Mouse (Mus musculus): ENCODE data around the gene Syne1. TPM values are rescaled to one million over a fixed set of nuclear protein-coding genes. Genes with fewer than 3 reads are reported as not detected.

Syne1 gene
- total and polyA plus RNA-seq, 3 experiments, result 10.8 to 85.0 (median 59.1) TPM

DNA sequence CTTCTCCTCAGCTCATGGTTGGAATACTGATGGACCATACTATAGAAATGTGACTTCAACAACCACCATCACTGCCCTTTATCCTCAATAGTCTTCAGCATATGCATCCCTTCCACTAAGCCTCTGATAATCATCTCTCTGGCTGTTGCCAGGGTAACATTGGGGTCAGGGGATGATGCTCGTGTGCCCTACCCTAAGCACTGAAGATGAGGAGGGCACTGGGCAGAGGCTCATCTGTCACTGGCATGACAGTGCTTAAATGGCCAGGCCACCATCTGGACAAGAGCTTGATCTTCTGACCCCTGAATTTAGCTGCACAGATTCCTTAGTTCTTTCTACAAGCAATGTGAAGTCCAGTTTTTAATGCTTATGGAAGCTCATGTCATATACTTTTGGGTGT is 534.1 kb downstream of the Syne1 start:
- peaks cover 4% of the 10 kb centered on the region for H3K36me3 ChIP-seq (replicated peaks)
- ATAC-seq (ENCODE audit: extremely low read depth, insufficient number of reproducible peaks, low FRiP score, poor library complexity, severe bottlenecking) (no peak), DNase-seq (ENCODE audit: low spot score) (no peak)
- no peaks in the 10 kb centered on the region for H3K9me3 ChIP-seq (replicated peaks)
- no peaks in the 10 kb centered on the region for H3K4me1 ChIP-seq (ENCODE audit: insufficient read depth, low read depth, low read length)
- no peaks in the 10 kb centered on the region for H3K27me3 ChIP-seq (ENCODE audit: insufficient read depth, low read length)
- TF ChIP-seq GATA1 (IDR thresholded peaks at IDR 0.05; ENCODE audit: borderline replicate concordance, low read length), result no peak
- no peak for TF ChIP-seq POLR2AphosphoS5 (IDR thresholded peaks at IDR 0.05; ENCODE audit: insufficient replicate concordance, low read depth, low read length)
- TF ChIP-seq CTCF (IDR thresholded peaks at IDR 0.05; ENCODE audit: low read depth, low read length), result no peak
- no peak for TF ChIP-seq TAL1 (conservative IDR thresholded peaks at IDR 0.05; ENCODE audit: low read depth, low read length)
- no peak for TF ChIP-seq GATA2 (IDR thresholded peaks at IDR 0.05; ENCODE audit: borderline replicate concordance, low read depth, low read length)
- H3K4me3 ChIP-seq (ENCODE audit: low read depth, low read length), result no peak overlapping the region

DNA sequence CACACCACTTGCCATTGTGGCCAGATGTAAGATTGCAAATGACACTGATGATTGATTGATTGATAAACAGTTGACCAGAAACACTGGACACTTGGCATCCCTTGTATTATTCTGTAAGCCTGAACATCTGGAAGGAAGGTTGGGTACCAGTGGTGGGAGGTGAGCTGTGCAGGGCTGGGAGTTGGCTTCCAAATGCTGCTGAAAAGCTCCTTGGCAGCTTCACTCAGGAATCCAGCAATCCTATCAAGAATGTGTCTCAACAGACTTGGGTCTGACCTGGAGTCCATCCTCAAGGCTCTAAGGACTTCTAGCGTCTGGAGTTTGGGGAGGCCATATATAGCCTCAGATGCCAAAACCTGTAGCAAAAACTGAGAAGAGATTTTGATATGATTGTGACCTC is 536.3 kb downstream of the Syne1 start:
- H3K4me3 ChIP-seq (ENCODE audit: low read depth, low read length), result no peak overlapping the region
- H3K27me3 ChIP-seq (ENCODE audit: insufficient read depth, low read length), result no peaks in the 10 kb centered on the region
- DNase-seq (ENCODE audit: low spot score) (no peak), ATAC-seq (ENCODE audit: extremely low read depth, insufficient number of reproducible peaks, low FRiP score, poor library complexity, severe bottlenecking) (no peak)
- H3K4me1 ChIP-seq (ENCODE audit: insufficient read depth, low read depth, low read length), result no peaks in the 10 kb centered on the region
- H3K36me3 ChIP-seq (replicated peaks), result no peaks in the 10 kb centered on the region
- TF ChIP-seq GATA2 (IDR thresholded peaks at IDR 0.05; ENCODE audit: borderline replicate concordance, low read depth, low read length) (no peak), TAL1 (conservative IDR thresholded peaks at IDR 0.05; ENCODE audit: low read depth, low read length) (no peak), POLR2AphosphoS5 (IDR thresholded peaks at IDR 0.05; ENCODE audit: insufficient replicate concordance, low read depth, low read length) (no peak)
- H3K9me3 ChIP-seq (replicated peaks), result no peaks in the 10 kb centered on the region

DNA sequence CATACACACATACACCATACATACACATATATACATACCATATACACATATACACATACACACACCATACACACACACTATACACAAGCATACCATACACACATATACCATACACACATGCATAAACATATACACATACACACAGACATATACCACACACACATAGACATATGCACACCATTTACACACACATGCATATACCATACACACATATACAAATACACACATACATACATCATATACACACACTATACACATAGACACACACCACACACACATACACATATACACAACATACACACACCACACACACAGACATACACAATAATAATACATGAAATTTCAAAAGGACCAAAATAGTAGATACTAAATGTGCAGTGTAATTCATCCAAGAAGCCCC is 539.3 kb downstream of the Syne1 start:
- Histone ChIP-seq H3K4me1 (ENCODE audit: insufficient read depth, low read depth, low read length) (no peaks in the 10 kb centered on the region), H3K4me3 (ENCODE audit: low read depth, low read length) (no peak overlapping the region), H3K9me3 (replicated peaks) (no peaks in the 10 kb centered on the region), H3K36me3 (replicated peaks) (no peaks in the 10 kb centered on the region), H3K27me3 (ENCODE audit: insufficient read depth, low read length) (peaks cover 2% of the 10 kb centered on the region; the same call in 1 of the 2 replicates)
- no peak for DNase-seq (ENCODE audit: low spot score)
- TF ChIP-seq GATA1 (IDR thresholded peaks at IDR 0.05; ENCODE audit: borderline replicate concordance, low read length), result no peak
- no peak for TF ChIP-seq TAL1 (conservative IDR thresholded peaks at IDR 0.05; ENCODE audit: low read depth, low read length)
- no peak for TF ChIP-seq GATA2 (IDR thresholded peaks at IDR 0.05; ENCODE audit: borderline replicate concordance, low read depth, low read length)
- no peak for TF ChIP-seq POLR2AphosphoS5 (IDR thresholded peaks at IDR 0.05; ENCODE audit: insufficient replicate concordance, low read depth, low read length)
- TF ChIP-seq CTCF (IDR thresholded peaks at IDR 0.05; ENCODE audit: low read depth, low read length), result no peak
- ATAC-seq (ENCODE audit: extremely low read depth, insufficient number of reproducible peaks, low FRiP score, poor library complexity, severe bottlenecking), result no peak

DNA sequence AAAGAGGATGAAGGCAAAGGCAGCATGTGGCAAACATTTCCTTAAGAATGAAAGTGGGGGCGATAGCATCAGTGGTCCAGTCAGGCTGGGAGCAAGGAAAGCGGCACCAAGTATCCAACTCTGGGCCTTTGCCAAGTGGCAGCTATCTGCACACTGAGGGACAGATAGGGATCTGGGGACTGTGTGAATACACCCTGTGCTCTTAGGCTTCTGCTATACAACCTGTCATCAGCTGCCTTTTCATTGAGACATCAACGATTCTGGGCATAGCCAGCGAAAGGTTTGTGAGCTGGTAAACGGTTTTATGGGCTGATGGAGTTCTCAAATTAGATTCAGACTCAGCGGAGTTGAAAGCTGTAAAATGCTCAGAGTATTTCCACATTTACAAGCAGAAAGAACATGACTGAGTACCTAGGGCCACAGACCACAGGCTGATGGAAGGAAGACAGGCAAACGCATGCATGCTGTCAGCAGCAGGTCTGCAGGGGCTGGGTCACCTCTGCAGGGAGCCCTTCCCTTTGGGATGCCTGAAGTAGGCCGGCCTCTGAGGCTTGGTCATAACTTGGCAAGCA is 542.4 kb downstream of the Syne1 start:
- Histone ChIP-seq H3K36me3 (replicated peaks) (no peaks in the 10 kb centered on the region), H3K4me1 (ENCODE audit: insufficient read depth, low read depth, low read length) (no peaks in the 10 kb centered on the region), H3K27me3 (ENCODE audit: insufficient read depth, low read length) (peaks cover 2% of the 10 kb centered on the region; the same call in 1 of the 2 replicates), H3K4me3 (ENCODE audit: low read depth, low read length) (no peak overlapping the region), H3K9me3 (replicated peaks) (no peaks in the 10 kb centered on the region)
- TF ChIP-seq POLR2AphosphoS5 (IDR thresholded peaks at IDR 0.05; ENCODE audit: insufficient replicate concordance, low read depth, low read length) (no peak), GATA2 (IDR thresholded peaks at IDR 0.05; ENCODE audit: borderline replicate concordance, low read depth, low read length) (no peak), GATA1 (IDR thresholded peaks at IDR 0.05; ENCODE audit: borderline replicate concordance, low read length) (no peak), TAL1 (conservative IDR thresholded peaks at IDR 0.05; ENCODE audit: low read depth, low read length) (no peak), CTCF (IDR thresholded peaks at IDR 0.05; ENCODE audit: low read depth, low read length) (no peak)
- ATAC-seq (ENCODE audit: extremely low read depth, insufficient number of reproducible peaks, low FRiP score, poor library complexity, severe bottlenecking) (no peak), DNase-seq (ENCODE audit: low spot score) (no peak)

DNA sequence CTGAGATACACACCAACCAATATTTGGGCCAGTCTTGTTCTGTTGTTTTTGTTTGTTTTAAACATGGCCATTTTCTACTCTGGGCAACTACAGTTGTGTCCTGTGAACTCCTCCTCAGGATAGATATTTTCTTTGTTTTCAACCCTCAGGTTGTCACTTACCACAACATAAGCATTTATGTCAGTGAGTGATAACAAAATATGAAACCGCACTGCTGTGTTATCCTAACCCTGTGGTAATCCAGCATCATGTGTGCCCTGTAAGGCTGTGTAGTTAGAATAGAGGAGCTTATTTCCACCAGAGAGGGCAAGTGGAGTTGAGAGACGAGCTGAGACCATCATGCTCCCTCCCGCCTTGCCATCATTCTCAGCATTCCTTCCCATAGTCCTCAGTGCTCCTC is 554.7 kb downstream of the Syne1 start:
- H3K9me3 ChIP-seq (replicated peaks), result no peaks in the 10 kb centered on the region
- TF ChIP-seq GATA2 (IDR thresholded peaks at IDR 0.05; ENCODE audit: borderline replicate concordance, low read depth, low read length) (no peak), GATA1 (IDR thresholded peaks at IDR 0.05; ENCODE audit: borderline replicate concordance, low read length) (no peak), CTCF (IDR thresholded peaks at IDR 0.05; ENCODE audit: low read depth, low read length) (no peak), TAL1 (conservative IDR thresholded peaks at IDR 0.05; ENCODE audit: low read depth, low read length) (no peak), POLR2AphosphoS5 (IDR thresholded peaks at IDR 0.05; ENCODE audit: insufficient replicate concordance, low read depth, low read length) (no peak)
- H3K36me3 ChIP-seq (replicated peaks), result no peaks in the 10 kb centered on the region
- H3K27me3 ChIP-seq (ENCODE audit: insufficient read depth, low read length), result peaks cover 8% of the 10 kb centered on the region; the same call in 1 of the 2 replicates
- no peak for ATAC-seq (ENCODE audit: extremely low read depth, insufficient number of reproducible peaks, low FRiP score, poor library complexity, severe bottlenecking)
- H3K4me1 ChIP-seq (ENCODE audit: insufficient read depth, low read depth, low read length), result no peaks in the 10 kb centered on the region
- H3K4me3 ChIP-seq (ENCODE audit: low read depth, low read length), result no peak overlapping the region
- no peak for DNase-seq (ENCODE audit: low spot score)

DNA sequence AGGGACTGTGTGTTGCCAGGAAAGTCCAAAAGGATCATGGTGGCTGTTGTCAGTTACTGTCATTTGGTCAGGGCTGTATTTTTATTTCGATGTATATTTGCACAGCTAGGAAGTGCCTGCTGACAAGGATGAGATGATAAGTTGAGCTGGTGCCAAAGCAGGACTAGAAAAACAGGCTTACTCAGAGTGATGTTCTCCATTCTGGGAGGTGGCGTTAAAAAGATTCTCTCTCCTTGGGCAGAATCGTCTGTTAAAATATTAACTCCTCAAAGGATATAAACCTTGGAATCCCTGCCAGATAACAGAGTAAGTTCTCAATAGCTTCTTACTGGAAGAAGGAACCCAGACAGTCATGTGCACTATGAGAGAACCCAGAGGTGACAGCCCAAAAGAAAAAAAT is 557.5 kb downstream of the Syne1 start:
- no peak overlapping the region for H3K4me3 ChIP-seq (ENCODE audit: low read depth, low read length)
- no peaks in the 10 kb centered on the region for H3K36me3 ChIP-seq (replicated peaks)
- no peak for DNase-seq (ENCODE audit: low spot score)
- TF ChIP-seq POLR2AphosphoS5 (IDR thresholded peaks at IDR 0.05; ENCODE audit: insufficient replicate concordance, low read depth, low read length), result no peak
- no peak for TF ChIP-seq GATA1 (IDR thresholded peaks at IDR 0.05; ENCODE audit: borderline replicate concordance, low read length)
- no peak for TF ChIP-seq GATA2 (IDR thresholded peaks at IDR 0.05; ENCODE audit: borderline replicate concordance, low read depth, low read length)
- no peak for TF ChIP-seq TAL1 (conservative IDR thresholded peaks at IDR 0.05; ENCODE audit: low read depth, low read length)
- no peak for TF ChIP-seq CTCF (IDR thresholded peaks at IDR 0.05; ENCODE audit: low read depth, low read length)
- H3K27me3 ChIP-seq (ENCODE audit: insufficient read depth, low read length), result peaks cover 4% of the 10 kb centered on the region; the same call in 1 of the 2 replicates
- no peaks in the 10 kb centered on the region for H3K9me3 ChIP-seq (replicated peaks)
- no peaks in the 10 kb centered on the region for H3K4me1 ChIP-seq (ENCODE audit: insufficient read depth, low read depth, low read length)
- no peak for ATAC-seq (ENCODE audit: extremely low read depth, insufficient number of reproducible peaks, low FRiP score, poor library complexity, severe bottlenecking)

Data from G1E (cell line).